Mouse (Mus musculus): Measurements from ENCODE around the gene Garem2. TPM values are rescaled to one million over a fixed set of nuclear protein-coding genes. Genes with fewer than 3 reads are reported as not detected.
"Not testable (repeated sequence)": the region's sequence is repeated elsewhere in the genome, so short reads cannot be mapped to it uniquely, and the experiment has no call there.

Gene Garem2
- polyA plus RNA-seq (2012; rRNA removed) = 0.03 and 0.04 TPM in 2 replicates

- 2% methylated on average over 63 of the region's 65 CpGs for WGBS
- no peaks in the 10 kb centered on the region for H3K36me3 ChIP-seq (ENCODE audit: control insufficient read depth, insufficient read depth, low read length)
- peaks cover 24% of the 10 kb centered on the region for H3K27me3 ChIP-seq (ENCODE audit: control insufficient read depth, insufficient read depth, low read length)
- H3K4me1 ChIP-seq (ENCODE audit: control insufficient read depth, insufficient read depth, insufficient read length, low read length) = no peaks in the 10 kb centered on the region; the same call in 1 of the 2 replicates
- TF ChIP-seq CTCF (IDR thresholded peaks at IDR 0.05; ENCODE audit: extremely low read depth, insufficient read length, insufficient replicate concordance, low read depth, low read length) = no peak
- H3K27ac ChIP-seq (ENCODE audit: insufficient read depth, low read depth, low read length) = no peak within 1 kb of the TSS
- peak within 1 kb of the TSS; percentile 36 for H3K4me3 ChIP-seq (ENCODE audit: low read depth, low read length)
Measured at GRCm38 (mm10) chr5:30104841-30105667, at the start of gene Garem2. Gene Garem2, plus strand, starts transcription at chr5:30105161.

GRCm38 (mm10) chr5:30058216-30058731, 46.7 kb upstream of the Garem2 start:
- no peak overlapping the region for H3K27ac ChIP-seq (ENCODE audit: insufficient read depth, low read depth, low read length)
- H3K27me3 ChIP-seq (ENCODE audit: control insufficient read depth, insufficient read depth, low read length) = no peaks in the 10 kb centered on the region
- peaks cover 15% of the 10 kb centered on the region for H3K36me3 ChIP-seq (ENCODE audit: control insufficient read depth, insufficient read depth, low read length)
- 92% methylated on average over 6 of the region's 6 CpGs for WGBS
- no peak overlapping the region for H3K4me3 ChIP-seq (ENCODE audit: low read depth, low read length)
- TF ChIP-seq CTCF (IDR thresholded peaks at IDR 0.05; ENCODE audit: extremely low read depth, insufficient read length, insufficient replicate concordance, low read depth, low read length) (no peak), POLR2A (IDR thresholded peaks at IDR 0.05; ENCODE audit: low read depth, low read length) (no peak)
- H3K4me1 ChIP-seq (ENCODE audit: control insufficient read depth, insufficient read depth, insufficient read length, low read length) = no peaks in the 10 kb centered on the region

GRCm38 (mm10) chr5:30059607-30060006, 45.4 kb upstream of the Garem2 start:
- not testable (repeated sequence) for H3K27ac ChIP-seq (ENCODE audit: insufficient read depth, low read depth, low read length); H3K4me3 ChIP-seq (ENCODE audit: low read depth, low read length); H3K27me3 ChIP-seq (ENCODE audit: control insufficient read depth, insufficient read depth, low read length); H3K4me1 ChIP-seq (ENCODE audit: control insufficient read depth, insufficient read depth, insufficient read length, low read length)
- WGBS = 73% methylated on average over 5 of the region's 5 CpGs
- H3K36me3 ChIP-seq (ENCODE audit: control insufficient read depth, insufficient read depth, low read length) = peaks cover 17% of the 10 kb centered on the region

- H3K36me3 ChIP-seq (ENCODE audit: control insufficient read depth, insufficient read depth, low read length) = peaks cover 13% of the 10 kb centered on the region
- no peak overlapping the region for H3K27ac ChIP-seq (ENCODE audit: insufficient read depth, low read depth, low read length)
- H3K4me3 ChIP-seq (ENCODE audit: low read depth, low read length) = no peak overlapping the region
- WGBS = 54% methylated on average over 6 of the region's 6 CpGs
- H3K27me3 ChIP-seq (ENCODE audit: control insufficient read depth, insufficient read depth, low read length) = no peaks in the 10 kb centered on the region
- H3K4me1 ChIP-seq (ENCODE audit: control insufficient read depth, insufficient read depth, insufficient read length, low read length) = no peaks in the 10 kb centered on the region
- TF ChIP-seq CTCF (IDR thresholded peaks at IDR 0.05; ENCODE audit: extremely low read depth, insufficient read length, insufficient replicate concordance, low read depth, low read length) (no peak), POLR2A (IDR thresholded peaks at IDR 0.05; ENCODE audit: low read depth, low read length) (no peak)
Measured at GRCm38 (mm10) chr5:30067726-30068125, 37.2 kb upstream of the Garem2 start.

GRCm38 (mm10) chr5:30071677-30072076, 33.3 kb upstream of the Garem2 start:
- Histone ChIP-seq H3K4me1 (ENCODE audit: control insufficient read depth, insufficient read depth, insufficient read length, low read length) (no peaks in the 10 kb centered on the region), H3K27ac (ENCODE audit: insufficient read depth, low read depth, low read length) (no peak overlapping the region), H3K4me3 (ENCODE audit: low read depth, low read length) (no peak overlapping the region), H3K36me3 (ENCODE audit: control insufficient read depth, insufficient read depth, low read length) (peaks cover 11% of the 10 kb centered on the region), H3K27me3 (ENCODE audit: control insufficient read depth, insufficient read depth, low read length) (no peaks in the 10 kb centered on the region)
- 59% methylated on average over 6 of the region's 6 CpGs for WGBS
- TF ChIP-seq POLR2A (IDR thresholded peaks at IDR 0.05; ENCODE audit: low read depth, low read length) = no peak
- no peak for TF ChIP-seq CTCF (IDR thresholded peaks at IDR 0.05; ENCODE audit: extremely low read depth, insufficient read length, insufficient replicate concordance, low read depth, low read length)

- 20% methylated on average over 3 of the region's 3 CpGs for WGBS
- Histone ChIP-seq H3K27ac (ENCODE audit: insufficient read depth, low read depth, low read length) (no peak overlapping the region), H3K4me1 (ENCODE audit: control insufficient read depth, insufficient read depth, insufficient read length, low read length) (no peaks in the 10 kb centered on the region), H3K36me3 (ENCODE audit: control insufficient read depth, insufficient read depth, low read length) (peaks cover 11% of the 10 kb centered on the region), H3K4me3 (ENCODE audit: low read depth, low read length) (peak overlapping the region; percentile 47), H3K27me3 (ENCODE audit: control insufficient read depth, insufficient read depth, low read length) (no peaks in the 10 kb centered on the region)
- no peak for TF ChIP-seq POLR2A (IDR thresholded peaks at IDR 0.05; ENCODE audit: low read depth, low read length)
- no peak for TF ChIP-seq CTCF (IDR thresholded peaks at IDR 0.05; ENCODE audit: extremely low read depth, insufficient read length, insufficient replicate concordance, low read depth, low read length)
Measured at GRCm38 (mm10) chr5:30072377-30072776, 32.6 kb upstream of the Garem2 start.
